Mouse (Mus musculus) embryonic facial prominence, embryonic 14.5 days (tissue): ENCODE data around the gene Ccl22. TPM values are rescaled to one million over a fixed set of nuclear protein-coding genes. Genes with fewer than 3 reads are reported as not detected.
A peak's percentile ranks its signal among the peaks of the same experiment; 100 is the strongest.

Experiments
- ATAC-seq: fragments of 200-750 bp; cut with Nextera tagmentation; 2 replicates; pipeline ENCODE4 v1.8.0; 2017; ENCODE audit warnings: low read depth, moderate number of reproducible peaks, moderate TSS enrichment
- DNase-seq: peaks from one replicate; pipeline ENCODE4 v3.0.0-alpha.2; 2015; ENCODE audit warnings: low spot score
- H3K27ac ChIP-seq: fragments of 300-500 bp; sonication (generic); replicated peaks from 2 replicates; pipeline ENCODE4 v1.5.1; 2014; ENCODE audit warnings: low read depth, mild to moderate bottlenecking, low read length, moderate library complexity
- H3K27me3 ChIP-seq: fragments of 300-500 bp; sonication (generic); replicated peaks from 2 replicates; pipeline ENCODE4 v1.6.1; 2014; ENCODE audit warnings: low read length; ENCODE audit not compliant: control insufficient read depth, insufficient read depth
- H3K36me3 ChIP-seq: fragments of 300-500 bp; sonication (generic); 2 replicates; pipeline ENCODE4 v1.6.1; 2014; ENCODE audit warnings: low read length, mixed read lengths; ENCODE audit not compliant: control insufficient read depth, insufficient read depth
- H3K4me1 ChIP-seq: fragments of 300-500 bp; sonication (generic); 2 replicates; pipeline ENCODE4 v1.6.1; 2014; ENCODE audit warnings: antibody characterized with exemption, low read length; ENCODE audit not compliant: control insufficient read depth, insufficient read depth
- H3K4me2 ChIP-seq: fragments of 300-500 bp; sonication (generic); 2 replicates; pipeline ENCODE4 v1.6.1; 2014; ENCODE audit warnings: low read depth, mild to moderate bottlenecking, low read length, moderate library complexity, mixed read lengths
- H3K4me3 ChIP-seq: fragments of 300-500 bp; sonication (generic); 2 replicates; pipeline ENCODE4 v1.5.1; 2014; ENCODE audit warnings: low read depth, mild to moderate bottlenecking, low read length
- H3K9ac ChIP-seq: fragments of 300-500 bp; sonication (generic); 2 replicates; pipeline ENCODE4 v1.6.1; 2014; ENCODE audit warnings: low read depth, mild to moderate bottlenecking, low read length, moderate library complexity, mixed read lengths
- H3K9me3 ChIP-seq: fragments of 300-500 bp; sonication (generic); 2 replicates; pipeline ENCODE4 v1.6.1; 2016; ENCODE audit warnings: low read length; ENCODE audit not compliant: control insufficient read depth
- WGBS: fragments of 180-500 bp; shearing (Covaris S2); extraction: QIAGEN DNeasy Blood & Tissue Kit; methylation state at CpG from one replicate; pipeline ENCODE4 v1.1.7; 2014; 5-methylcytosine and 5-hydroxymethylcytosine counted together
- polyA plus RNA-seq: library from polyadenylated mRNA; unstranded; fragments of >200 nt; fragmentation: Nextera tagmentation; extraction: Ambion mirVana; gene quantifications from 2 replicates; pipeline ENCODE4 v1.2.1, GENCODE M21; 2014

Gene Ccl22
- polyA plus RNA-seq, 1 experiment from 2014 or later: not detected

- H3K9me3 ChIP-seq: no peaks in the 10 kb centered on the region
- H3K4me1 ChIP-seq: no peaks in the 10 kb centered on the region
- no peak overlapping the region for H3K27ac ChIP-seq
- H3K4me2 ChIP-seq: peak overlapping the region; percentile 69
- H3K27me3 ChIP-seq: no peaks in the 10 kb centered on the region
- peak; percentile 93 for ATAC-seq
- H3K4me3 ChIP-seq: peak overlapping the region; percentile 55
- H3K36me3 ChIP-seq: no peaks in the 10 kb centered on the region
- WGBS: under 1% methylated on average over 35 of the region's 35 CpGs
- DNase-seq: peak; percentile 95
- peak overlapping the region; percentile 56 for H3K9ac ChIP-seq
These were observed 41.3 kb upstream of the Ccl22 start for GRCm38 (mm10) chr8:94703972-94704668.

GRCm38 (mm10) chr8:94704669-94704984 is 40.8 kb upstream of the Ccl22 start:
- Histone ChIP-seq H3K4me3 (peak overlapping the region; percentile 43), H3K36me3 (no peaks in the 10 kb centered on the region), H3K9ac (peak overlapping the region; percentile 56), H3K27ac (no peak overlapping the region), H3K4me2 (peak overlapping the region; percentile 69), H3K4me1 (no peaks in the 10 kb centered on the region), H3K9me3 (no peaks in the 10 kb centered on the region), H3K27me3 (no peaks in the 10 kb centered on the region)
- no peak for ATAC-seq
- no peak for DNase-seq
- WGBS: 18% methylated on average over 9 of the region's 9 CpGs

GRCm38 (mm10) chr8:94705581-94706245 is 39.7 kb upstream of the Ccl22 start:
- Histone ChIP-seq H3K27ac (no peak overlapping the region), H3K27me3 (no peaks in the 10 kb centered on the region), H3K4me3 (no peak overlapping the region), H3K36me3 (no peaks in the 10 kb centered on the region), H3K4me1 (no peaks in the 10 kb centered on the region), H3K4me2 (no peak overlapping the region), H3K9me3 (no peaks in the 10 kb centered on the region), H3K9ac (no peak overlapping the region)
- DNase-seq (no peak), ATAC-seq (no peak)
- WGBS: 75% methylated on average over 9 of the region's 10 CpGs

- DNase-seq (no peak), ATAC-seq (no peak)
- H3K4me1 ChIP-seq: no peaks in the 10 kb centered on the region; the same call in 1 of the 2 replicates
- no peak overlapping the region for H3K27ac ChIP-seq
- no peak overlapping the region for H3K4me2 ChIP-seq
- no peaks in the 10 kb centered on the region for H3K9me3 ChIP-seq
- H3K27me3 ChIP-seq: no peaks in the 10 kb centered on the region
- H3K9ac ChIP-seq: no peak overlapping the region
- H3K36me3 ChIP-seq: no peaks in the 10 kb centered on the region
- 68% methylated on average over 9 of the region's 9 CpGs for WGBS
- no peak overlapping the region for H3K4me3 ChIP-seq
These were observed 38.5 kb upstream of the Ccl22 start for GRCm38 (mm10) chr8:94706732-94707395.

- H3K4me2 ChIP-seq: no peak overlapping the region
- H3K9me3 ChIP-seq: no peaks in the 10 kb centered on the region
- no peak for DNase-seq
- no peak overlapping the region for H3K4me3 ChIP-seq
- H3K9ac ChIP-seq: no peak overlapping the region
- H3K4me1 ChIP-seq: no peaks in the 10 kb centered on the region; the same call in 1 of the 2 replicates
- no peak for ATAC-seq
- 58% methylated on average over 8 of the region's 8 CpGs for WGBS
- no peak overlapping the region for H3K27ac ChIP-seq
- H3K27me3 ChIP-seq: no peaks in the 10 kb centered on the region
- H3K36me3 ChIP-seq: no peaks in the 10 kb centered on the region
These were observed 35.1 kb upstream of the Ccl22 start for GRCm38 (mm10) chr8:94710336-94710735.

GRCm38 (mm10) chr8:94711160-94711718 is 34.2 kb upstream of the Ccl22 start:
- H3K4me1 ChIP-seq: no peaks in the 10 kb centered on the region; the same call in 1 of the 2 replicates
- no peak overlapping the region for H3K4me3 ChIP-seq
- H3K36me3 ChIP-seq: no peaks in the 10 kb centered on the region
- H3K9me3 ChIP-seq: no peaks in the 10 kb centered on the region
- ATAC-seq (no peak), DNase-seq (peak; percentile 40)
- no peak overlapping the region for H3K9ac ChIP-seq
- WGBS: 41% methylated on average over 5 of the region's 5 CpGs
- H3K27ac ChIP-seq: peak overlapping the region; percentile 28; the same call in 1 of the 2 replicates
- no peak overlapping the region for H3K4me2 ChIP-seq
- no peaks in the 10 kb centered on the region for H3K27me3 ChIP-seq

- no peaks in the 10 kb centered on the region for H3K36me3 ChIP-seq
- H3K4me3 ChIP-seq: no peak overlapping the region
- H3K9me3 ChIP-seq: no peaks in the 10 kb centered on the region
- H3K27me3 ChIP-seq: no peaks in the 10 kb centered on the region
- no peak overlapping the region; the same call in 1 of the 2 replicates for H3K27ac ChIP-seq
- no peak for DNase-seq
- no peak overlapping the region for H3K4me2 ChIP-seq
- WGBS: 61% methylated on average over 5 of the region's 5 CpGs
- no peaks in the 10 kb centered on the region; the same call in 1 of the 2 replicates for H3K4me1 ChIP-seq
- no peak overlapping the region for H3K9ac ChIP-seq
- ATAC-seq: no peak
These were observed 30.8 kb upstream of the Ccl22 start for GRCm38 (mm10) chr8:94714556-94714955.

- Histone ChIP-seq H3K4me3 (no peak overlapping the region), H3K4me1 (no peaks in the 10 kb centered on the region; the same call in 1 of the 2 replicates)
These were observed 29.5 kb upstream of the Ccl22 start for GRCm38 (mm10) chr8:94715871-94716270.

More at GRCm38 (mm10) chr8:94715871-94716270, 29.5 kb upstream of the Ccl22 start:
- H3K9me3 ChIP-seq: no peaks in the 10 kb centered on the region
- no peaks in the 10 kb centered on the region for H3K27me3 ChIP-seq
- H3K4me2 ChIP-seq: no peak overlapping the region
- H3K36me3 ChIP-seq: no peaks in the 10 kb centered on the region
- H3K9ac ChIP-seq: no peak overlapping the region
- no peak for DNase-seq
- ATAC-seq: no peak
- WGBS: 77% methylated on average over 3 of the region's 3 CpGs
- no peak overlapping the region for H3K27ac ChIP-seq
